Mouse (Mus musculus): ENCODE measurements at regions not wholly inside any gene's neighbourhood (a gene's known extent, or its start where the extent isn't known, plus 50 kb on each side); places are given as distances from the start of the nearest gene placed in this dataset.

GRCm38 (mm10) chr14:61786031-61786430 is 178.8 kb downstream of the Kcnrg start:
- H3K36me3 ChIP-seq (ENCODE audit: control insufficient read depth, insufficient read depth, low read length): no peaks in the 10 kb centered on the region
- no peaks in the 10 kb centered on the region for H3K4me1 ChIP-seq (ENCODE audit: control insufficient read depth, insufficient read depth, low read length)
- DNase-seq: no peak
- H3K27ac ChIP-seq (replicated peaks; ENCODE audit: low read depth, low read length): no peak overlapping the region
- no peaks in the 10 kb centered on the region for H3K27me3 ChIP-seq (ENCODE audit: control insufficient read depth, insufficient read depth, low read length)
- no peak overlapping the region for H3K4me2 ChIP-seq (ENCODE audit: low read length)
- H3K9ac ChIP-seq (replicated peaks; ENCODE audit: low read length): no peak overlapping the region
- H3K4me3 ChIP-seq (replicated peaks; ENCODE audit: low read depth, low read length): no peak overlapping the region
- no peak for ATAC-seq (ENCODE audit: low FRiP score, low TSS enrichment)
- no peaks in the 10 kb centered on the region for H3K9me3 ChIP-seq (ENCODE audit: control insufficient read depth, low read length)

GRCm38 (mm10) chr14:61787746-61788145 is 180.5 kb downstream of the Kcnrg start:
- Histone ChIP-seq H3K27ac (replicated peaks; ENCODE audit: low read depth, low read length) (no peak overlapping the region), H3K4me3 (replicated peaks; ENCODE audit: low read depth, low read length) (no peak overlapping the region), H3K27me3 (ENCODE audit: control insufficient read depth, insufficient read depth, low read length) (no peaks in the 10 kb centered on the region), H3K36me3 (ENCODE audit: control insufficient read depth, insufficient read depth, low read length) (no peaks in the 10 kb centered on the region), H3K9me3 (ENCODE audit: control insufficient read depth, low read length) (no peaks in the 10 kb centered on the region), H3K4me1 (ENCODE audit: control insufficient read depth, insufficient read depth, low read length) (no peaks in the 10 kb centered on the region), H3K9ac (replicated peaks; ENCODE audit: low read length) (no peak overlapping the region), H3K4me2 (ENCODE audit: low read length) (no peak overlapping the region)
- DNase-seq (no peak), ATAC-seq (ENCODE audit: low FRiP score, low TSS enrichment) (no peak)
- 89% methylated on average over 4 of the region's 4 CpGs for WGBS

GRCm38 (mm10) chr14:61788998-61789790 is 181.9 kb downstream of the Kcnrg start:
- H3K27me3 ChIP-seq (ENCODE audit: control insufficient read depth, insufficient read depth, low read length): no peaks in the 10 kb centered on the region
- no peak overlapping the region for H3K4me2 ChIP-seq (ENCODE audit: low read length)
- no peak overlapping the region for H3K9ac ChIP-seq (replicated peaks; ENCODE audit: low read length)
- H3K9me3 ChIP-seq (ENCODE audit: control insufficient read depth, low read length): no peaks in the 10 kb centered on the region
- H3K36me3 ChIP-seq (ENCODE audit: control insufficient read depth, insufficient read depth, low read length): no peaks in the 10 kb centered on the region
- no peak overlapping the region for H3K4me3 ChIP-seq (replicated peaks; ENCODE audit: low read depth, low read length)
- DNase-seq (peak; percentile 21), ATAC-seq (ENCODE audit: low FRiP score, low TSS enrichment) (no peak)
- 82% methylated on average over 20 of the region's 20 CpGs for WGBS
- no peak overlapping the region for H3K27ac ChIP-seq (replicated peaks; ENCODE audit: low read depth, low read length)
- no peaks in the 10 kb centered on the region for H3K4me1 ChIP-seq (ENCODE audit: control insufficient read depth, insufficient read depth, low read length)

GRCm38 (mm10) chr14:61795976-61796645 is 188.9 kb downstream of the Kcnrg start:
- H3K9me3 ChIP-seq (ENCODE audit: control insufficient read depth, low read length): no peaks in the 10 kb centered on the region
- no peaks in the 10 kb centered on the region for H3K27me3 ChIP-seq (ENCODE audit: control insufficient read depth, insufficient read depth, low read length)
- no peaks in the 10 kb centered on the region for H3K4me1 ChIP-seq (ENCODE audit: control insufficient read depth, insufficient read depth, low read length)
- no peak overlapping the region for H3K9ac ChIP-seq (replicated peaks; ENCODE audit: low read length)
- no peaks in the 10 kb centered on the region for H3K36me3 ChIP-seq (ENCODE audit: control insufficient read depth, insufficient read depth, low read length)
- no peak for DNase-seq
- H3K27ac ChIP-seq (replicated peaks; ENCODE audit: low read depth, low read length): no peak overlapping the region
- no peak overlapping the region for H3K4me2 ChIP-seq (ENCODE audit: low read length)
- H3K4me3 ChIP-seq (replicated peaks; ENCODE audit: low read depth, low read length): no peak overlapping the region
- ATAC-seq (ENCODE audit: low FRiP score, low TSS enrichment): no peak
- 88% methylated on average over 7 of the region's 7 CpGs for WGBS

- H3K27me3 ChIP-seq (ENCODE audit: control insufficient read depth, insufficient read depth, low read length): no peaks in the 10 kb centered on the region
- no peaks in the 10 kb centered on the region for H3K4me1 ChIP-seq (ENCODE audit: control insufficient read depth, insufficient read depth, low read length)
- H3K4me2 ChIP-seq (ENCODE audit: low read length): no peak overlapping the region
- ATAC-seq (ENCODE audit: low FRiP score, low TSS enrichment) (no peak), DNase-seq (no peak)
- H3K36me3 ChIP-seq (ENCODE audit: control insufficient read depth, insufficient read depth, low read length): no peaks in the 10 kb centered on the region
- no peak overlapping the region for H3K9ac ChIP-seq (replicated peaks; ENCODE audit: low read length)
- no peaks in the 10 kb centered on the region for H3K9me3 ChIP-seq (ENCODE audit: control insufficient read depth, low read length)
- H3K27ac ChIP-seq (replicated peaks; ENCODE audit: low read depth, low read length): no peak overlapping the region
- H3K4me3 ChIP-seq (replicated peaks; ENCODE audit: low read depth, low read length): no peak overlapping the region
- 96% methylated on average over 7 of the region's 7 CpGs for WGBS
Observed at GRCm38 (mm10) chr14:61796671-61797070, 189.4 kb downstream of the Kcnrg start.

GRCm38 (mm10) chr14:61803421-61803925 is 196.2 kb downstream of the Kcnrg start:
- H3K27ac ChIP-seq (replicated peaks; ENCODE audit: low read depth, low read length): no peak overlapping the region
- no peak overlapping the region for H3K4me3 ChIP-seq (replicated peaks; ENCODE audit: low read depth, low read length)
- DNase-seq (no peak), ATAC-seq (ENCODE audit: low FRiP score, low TSS enrichment) (no peak)
- H3K4me2 ChIP-seq (ENCODE audit: low read length): no peak overlapping the region
- no peak overlapping the region for H3K9ac ChIP-seq (replicated peaks; ENCODE audit: low read length)
- H3K36me3 ChIP-seq (ENCODE audit: control insufficient read depth, insufficient read depth, low read length): no peaks in the 10 kb centered on the region
- H3K4me1 ChIP-seq (ENCODE audit: control insufficient read depth, insufficient read depth, low read length): no peaks in the 10 kb centered on the region
- WGBS: 46% methylated on average over 1 of the region's 1 CpGs
- H3K27me3 ChIP-seq (ENCODE audit: control insufficient read depth, insufficient read depth, low read length): no peaks in the 10 kb centered on the region
- no peaks in the 10 kb centered on the region for H3K9me3 ChIP-seq (ENCODE audit: control insufficient read depth, low read length)

GRCm38 (mm10) chr14:61805433-61805832 is 198.2 kb downstream of the Kcnrg start:
- H3K27me3 ChIP-seq (ENCODE audit: control insufficient read depth, insufficient read depth, low read length): no peaks in the 10 kb centered on the region
- 78% methylated on average over 2 of the region's 2 CpGs for WGBS
- H3K4me2 ChIP-seq (ENCODE audit: low read length): no peak overlapping the region
- no peak overlapping the region for H3K9ac ChIP-seq (replicated peaks; ENCODE audit: low read length)
- H3K9me3 ChIP-seq (ENCODE audit: control insufficient read depth, low read length): no peaks in the 10 kb centered on the region
- H3K4me3 ChIP-seq (replicated peaks; ENCODE audit: low read depth, low read length): no peak overlapping the region
- H3K27ac ChIP-seq (replicated peaks; ENCODE audit: low read depth, low read length): no peak overlapping the region
- ATAC-seq (ENCODE audit: low FRiP score, low TSS enrichment): no peak
- peaks cover 4% of the 10 kb centered on the region; the same call in 1 of the 2 replicates for H3K4me1 ChIP-seq (ENCODE audit: control insufficient read depth, insufficient read depth, low read length)
- no peaks in the 10 kb centered on the region for H3K36me3 ChIP-seq (ENCODE audit: control insufficient read depth, insufficient read depth, low read length)
- no peak for DNase-seq

GRCm38 (mm10) chr14:61808193-61808592 is 200.9 kb downstream of the Kcnrg start:
- no peaks in the 10 kb centered on the region for H3K36me3 ChIP-seq (ENCODE audit: control insufficient read depth, insufficient read depth, low read length)
- H3K4me2 ChIP-seq (ENCODE audit: low read length): no peak overlapping the region
- no peaks in the 10 kb centered on the region for H3K9me3 ChIP-seq (ENCODE audit: control insufficient read depth, low read length)
- DNase-seq (no peak), ATAC-seq (ENCODE audit: low FRiP score, low TSS enrichment) (no peak)
- WGBS: 81% methylated on average over 9 of the region's 9 CpGs
- no peak overlapping the region for H3K27ac ChIP-seq (replicated peaks; ENCODE audit: low read depth, low read length)
- H3K4me1 ChIP-seq (ENCODE audit: control insufficient read depth, insufficient read depth, low read length): peaks cover 4% of the 10 kb centered on the region; the same call in 1 of the 2 replicates
- no peak overlapping the region for H3K9ac ChIP-seq (replicated peaks; ENCODE audit: low read length)
- H3K4me3 ChIP-seq (replicated peaks; ENCODE audit: low read depth, low read length): no peak overlapping the region
- no peaks in the 10 kb centered on the region for H3K27me3 ChIP-seq (ENCODE audit: control insufficient read depth, insufficient read depth, low read length)
